Mouse (Mus musculus) forebrain, embryonic 14.5 days (tissue): Measurements from ENCODE around the gene Acot1. TPM values are rescaled to one million over a fixed set of nuclear protein-coding genes. Genes with fewer than 3 reads are reported as not detected.
"Not testable (repeated sequence)": the region's sequence is repeated elsewhere in the genome, so short reads cannot be mapped to it uniquely, and the experiment has no call there.

Experiments used
- ATAC-seq: fragments of 200-750 bp; cut with Nextera tagmentation; 2 replicates; pipeline ENCODE4 v1.8.0; 2017; ENCODE audit warnings: mild to moderate bottlenecking, moderate library complexity
- DNase-seq: peaks from one replicate; pipeline ENCODE4 v3.0.0-alpha.2; 2015; ENCODE audit warnings: low spot score
- H3K27ac ChIP-seq: fragments of 300-500 bp; sonication (generic); 2 replicates; pipeline ENCODE4 v1.5.1; 2014; ENCODE audit warnings: low read depth, mild to moderate bottlenecking, control low read depth, low read length, moderate library complexity
- H3K27me3 ChIP-seq: fragments of 300-500 bp; sonication (generic); replicated peaks from 2 replicates; pipeline ENCODE4 v1.6.1; 2014; ENCODE audit warnings: low read length, control low read depth, mixed read lengths; ENCODE audit not compliant: control insufficient read depth, insufficient read depth
- H3K36me3 ChIP-seq: fragments of 300-500 bp; sonication (generic); 2 replicates; pipeline ENCODE4 v1.6.1; 2014; ENCODE audit warnings: low read length, control low read depth; ENCODE audit not compliant: control insufficient read depth, insufficient read depth
- H3K4me1 ChIP-seq: fragments of 300-500 bp; sonication (generic); 2 replicates; pipeline ENCODE4 v1.6.1; 2014; ENCODE audit warnings: antibody characterized with exemption, low read length, control low read depth; ENCODE audit not compliant: control insufficient read depth, insufficient read depth
- H3K4me2 ChIP-seq: fragments of 300-500 bp; sonication (generic); 2 replicates; pipeline ENCODE4 v1.6.1; 2014; ENCODE audit warnings: mild to moderate bottlenecking, control low read depth, low read length
- H3K4me3 ChIP-seq: fragments of 300-500 bp; sonication (generic); 2 replicates; pipeline ENCODE4 v1.5.1; 2014; ENCODE audit warnings: low read depth, low read length, control low read depth
- H3K9ac ChIP-seq: fragments of 300-500 bp; sonication (generic); 2 replicates; pipeline ENCODE4 v1.6.1; 2014; ENCODE audit warnings: mild to moderate bottlenecking, low read length, control low read depth, moderate library complexity
- H3K9me3 ChIP-seq: fragments of 300-500 bp; sonication (generic); replicated peaks from 2 replicates; pipeline ENCODE4 v1.6.1; 2016; ENCODE audit warnings: low read length, control low read depth, mixed read lengths; ENCODE audit not compliant: control insufficient read depth
- WGBS: fragments of 180-500 bp; shearing (Covaris S2); extraction: QIAGEN DNeasy Blood & Tissue Kit; methylation state at CpG from one replicate; pipeline ENCODE4 v1.1.7; 2014; 5-methylcytosine and 5-hydroxymethylcytosine counted together
- polyA plus RNA-seq: library from polyadenylated mRNA; unstranded; fragments of >200 nt; fragmentation: Nextera tagmentation; extraction: Ambion mirVana; gene quantifications from 2 replicates; pipeline ENCODE4 v1.2.1, GENCODE M21; 2014

Gene Acot1
- 81.2 and 83.6 TPM in 2 replicates for polyA plus RNA-seq

GRCm38 (mm10) chr12:84009171-84009965 is at the start of gene Acot1:
Gene Acot1 (plus strand): TSS chr12:84009490.
- Histone ChIP-seq H3K27ac (peak within 1 kb of the TSS; percentile 63), H3K4me3 (peak within 1 kb of the TSS; percentile 41), H3K4me2 (peak within 1 kb of the TSS; percentile 52), H3K4me1 (peaks cover 17% of the 10 kb centered on the region), H3K9ac (peak within 1 kb of the TSS; percentile 63)
- not testable (repeated sequence) for H3K27me3 ChIP-seq, H3K9me3 ChIP-seq, H3K36me3 ChIP-seq
- DNase-seq, result peak; percentile 91
- 3% methylated on average over 48 of the region's 70 CpGs for WGBS
- peak; percentile 94 for ATAC-seq

DNA sequence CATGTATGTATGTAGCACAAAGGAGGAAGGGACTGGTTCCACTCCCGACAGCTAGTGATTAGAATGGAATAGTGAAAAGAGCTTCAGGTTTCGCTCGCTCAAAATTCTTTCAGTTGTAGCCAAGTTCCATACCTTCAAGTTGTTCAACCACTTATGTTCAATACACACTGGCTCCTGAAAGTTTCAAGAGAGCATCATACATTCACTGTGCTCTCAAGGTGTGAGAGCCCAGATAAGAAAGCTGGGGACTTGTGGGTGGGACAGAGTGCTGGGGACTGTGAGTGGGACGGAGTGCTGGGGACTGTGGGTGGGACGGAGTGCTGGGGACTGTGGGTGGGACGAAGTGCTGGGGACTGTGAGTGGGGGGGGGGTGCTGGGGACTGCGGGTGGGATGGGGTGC is 44.1 kb upstream of the Acot1 start:
- no peak for DNase-seq
- Histone ChIP-seq H3K9ac (no peak overlapping the region), H3K4me2 (no peak overlapping the region), H3K36me3 (no peaks in the 10 kb centered on the region), H3K4me3 (no peak overlapping the region), H3K4me1 (no peaks in the 10 kb centered on the region), H3K27me3 (no peaks in the 10 kb centered on the region), H3K27ac (no peak overlapping the region), H3K9me3 (no peaks in the 10 kb centered on the region)
- WGBS, result 92% methylated on average over 7 of the region's 7 CpGs
- no peak for ATAC-seq

DNA sequence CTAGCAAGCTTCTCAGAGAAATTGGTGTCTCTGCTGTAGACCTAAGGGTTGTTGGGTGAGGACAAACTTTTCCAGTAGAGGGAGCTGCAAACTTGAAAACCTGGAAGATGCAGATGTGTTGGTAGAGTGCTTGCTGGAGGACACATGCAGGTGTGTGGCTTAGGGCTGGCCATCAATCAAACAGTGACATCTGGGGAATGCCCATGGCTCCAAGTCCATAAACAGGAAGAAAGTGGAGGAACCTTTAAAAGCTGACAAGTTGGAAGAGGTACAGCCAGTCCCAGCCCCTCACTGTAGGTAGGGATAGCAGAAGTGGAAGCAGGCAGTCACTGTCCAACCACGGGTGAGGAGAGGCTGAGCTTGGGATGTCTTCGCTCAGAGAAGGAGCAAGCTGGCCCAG is 37.2 kb upstream of the Acot1 start:
- Histone ChIP-seq H3K4me3 (no peak overlapping the region), H3K36me3 (no peaks in the 10 kb centered on the region), H3K9me3 (no peaks in the 10 kb centered on the region), H3K27me3 (no peaks in the 10 kb centered on the region), H3K9ac (no peak overlapping the region), H3K4me1 (no peaks in the 10 kb centered on the region), H3K4me2 (no peak overlapping the region), H3K27ac (no peak overlapping the region)
- 88% methylated on average over 2 of the region's 2 CpGs for WGBS
- DNase-seq (peak; percentile 52), ATAC-seq (no peak)

DNA sequence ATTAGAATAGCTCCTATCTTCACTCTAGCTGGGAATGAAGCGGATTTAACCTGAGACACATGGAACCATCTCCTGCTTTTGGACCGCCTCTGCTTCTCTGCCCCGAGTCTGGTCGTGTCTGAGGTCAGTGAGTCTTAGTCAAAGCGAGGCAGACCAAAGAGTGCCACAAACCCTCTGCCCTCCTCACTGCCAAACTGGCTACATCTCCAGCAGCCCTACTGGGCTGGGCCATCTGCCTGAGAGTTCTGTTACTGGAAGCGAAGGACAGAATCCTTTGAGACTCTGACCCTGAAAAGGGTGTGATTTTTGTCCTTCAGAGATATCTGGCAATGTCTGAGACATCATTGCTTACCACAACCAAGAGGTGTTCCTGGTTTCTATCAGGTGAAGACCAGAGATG is 30.4 kb upstream of the Acot1 start:
- DNase-seq, result no peak

DNA sequence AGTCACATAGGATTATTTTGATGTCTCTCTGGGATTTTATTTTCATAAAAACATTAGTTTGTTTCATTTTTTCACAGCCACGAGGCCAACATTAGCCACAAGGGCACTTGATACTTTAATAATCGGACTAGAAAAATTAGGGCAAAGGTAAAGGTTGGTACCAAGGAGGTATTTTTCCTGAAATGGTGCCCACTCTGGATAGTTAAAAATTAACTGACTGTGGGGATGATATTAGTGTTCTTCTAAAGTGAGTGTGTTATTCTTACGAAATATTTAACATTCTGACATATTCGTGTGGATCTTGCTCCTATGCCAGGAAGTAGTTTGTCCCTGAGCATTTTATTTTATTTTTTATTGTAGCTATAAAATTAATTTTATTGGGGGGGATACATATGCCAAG is 27.7 kb upstream of the Acot1 start:
- WGBS, result 92% methylated on average over 4 of the region's 4 CpGs

More for the DNA sequence above, 30.4 kb upstream of the Acot1 start:
- ATAC-seq, result no peak
- Histone ChIP-seq H3K4me2 (no peak overlapping the region), H3K4me3 (no peak overlapping the region), H3K9ac (no peak overlapping the region), H3K27me3 (no peaks in the 10 kb centered on the region), H3K36me3 (no peaks in the 10 kb centered on the region), H3K4me1 (no peaks in the 10 kb centered on the region), H3K27ac (no peak overlapping the region), H3K9me3 (no peaks in the 10 kb centered on the region)
- 87% methylated on average over 6 of the region's 6 CpGs for WGBS

GRCm38 (mm10) chr12:83984752-83985151 is 24.5 kb upstream of the Acot1 start, which contains the start of gene Heatr4:
Gene Heatr4 (minus strand): TSS chr12:83984852.
- Histone ChIP-seq H3K9me3 (no peaks in the 10 kb centered on the region), H3K27ac (no peak within 1 kb of the TSS), H3K4me2 (no peak within 1 kb of the TSS), H3K4me3 (no peak within 1 kb of the TSS), H3K36me3 (no peaks in the 10 kb centered on the region), H3K27me3 (no peaks in the 10 kb centered on the region), H3K4me1 (no peaks in the 10 kb centered on the region), H3K9ac (no peak within 1 kb of the TSS)
- WGBS, result 65% methylated on average over 4 of the region's 4 CpGs
- ATAC-seq (no peak), DNase-seq (no peak)

More for the DNA sequence above, 27.7 kb upstream of the Acot1 start:
- Histone ChIP-seq H3K9ac (no peak overlapping the region), H3K4me1 (no peaks in the 10 kb centered on the region), H3K4me3 (no peak overlapping the region), H3K36me3 (no peaks in the 10 kb centered on the region), H3K4me2 (no peak overlapping the region), H3K9me3 (no peaks in the 10 kb centered on the region), H3K27ac (no peak overlapping the region), H3K27me3 (no peaks in the 10 kb centered on the region)
- no peak for ATAC-seq
- no peak for DNase-seq

- H3K27me3 ChIP-seq, result no peaks in the 10 kb centered on the region
- H3K9me3 ChIP-seq, result no peaks in the 10 kb centered on the region
- 31% methylated on average over 8 of the region's 8 CpGs for WGBS
- H3K36me3 ChIP-seq, result no peaks in the 10 kb centered on the region
- no peak for DNase-seq
- H3K27ac ChIP-seq, result peak overlapping the region; percentile 86
- H3K4me3 ChIP-seq, result peak overlapping the region; percentile 55
- H3K4me2 ChIP-seq, result peak overlapping the region; percentile 55
- 0 out of 2 replicates have a peak, but pooled peaks have one; percentile 7 for ATAC-seq
- H3K4me1 ChIP-seq, result no peaks in the 10 kb centered on the region
- H3K9ac ChIP-seq, result peak overlapping the region; percentile 76; the same call in 1 of the 2 replicates
Observed at GRCm38 (mm10) chr12:83987242-83987582, 22.1 kb upstream of the Acot1 start.

GRCm38 (mm10) chr12:83987583-83988441 is 21.5 kb upstream of the Acot1 start, which contains the start of gene Acot2:
Gene Acot2 (plus strand): TSS chr12:83987861.
- peak within 1 kb of the TSS; percentile 76 for H3K9ac ChIP-seq
- no peaks in the 10 kb centered on the region for H3K36me3 ChIP-seq

More at GRCm38 (mm10) chr12:83987583-83988441, 21.5 kb upstream of the Acot1 start, which contains the start of gene Acot2:
- Histone ChIP-seq H3K4me1 (no peaks in the 10 kb centered on the region), H3K4me3 (peak within 1 kb of the TSS; percentile 55), H3K27ac (peak within 1 kb of the TSS; percentile 86), H3K27me3 (no peaks in the 10 kb centered on the region), H3K9me3 (no peaks in the 10 kb centered on the region), H3K4me2 (peak within 1 kb of the TSS; percentile 55)
- DNase-seq (peak; percentile 91), ATAC-seq (peak; percentile 92)
- under 1% methylated on average over 79 of the region's 80 CpGs for WGBS
